Mouse (Mus musculus) kidney, postnatal 14 days (tissue): ENCODE measurements around the gene Spg21.
A peak's percentile ranks its signal among the peaks of the same experiment; 100 is the strongest.

Source experiments
- DNase-seq: peaks from one replicate; pipeline ENCODE4 v3.0.0; 2022; ENCODE audit warnings: mixed read lengths

Spg21 gene

GRCm38 (mm10) chr9:65480071-65480470, 19.3 kb downstream of the Spg21 start:
- DNase-seq: no peak

- no peak for DNase-seq
These were observed 30.7 kb downstream of the Spg21 start for GRCm38 (mm10) chr9:65491476-65491875.

- no peak for DNase-seq
These were observed 31.6 kb downstream of the Spg21 start for GRCm38 (mm10) chr9:65492351-65492750.

- DNase-seq: no peak
These were observed 32.1 kb downstream of the Spg21 start for GRCm38 (mm10) chr9:65492851-65493250.

- DNase-seq: peak; percentile 29
These were observed 41.4 kb downstream of the Spg21 start for GRCm38 (mm10) chr9:65502146-65502545.

GRCm38 (mm10) chr9:65502721-65503505, 42.2 kb downstream of the Spg21 start:
- DNase-seq: no peak

- no peak for DNase-seq
These were observed 47.7 kb downstream of the Spg21 start for GRCm38 (mm10) chr9:65508449-65508848.

GRCm38 (mm10) chr9:65512520-65512919, 51.8 kb downstream of the Spg21 start:
- DNase-seq: no peak

- no peak for DNase-seq
These were observed 53.7 kb downstream of the Spg21 start for GRCm38 (mm10) chr9:65514431-65514830.

GRCm38 (mm10) chr9:65514851-65515261, 54.1 kb downstream of the Spg21 start:
- no peak for DNase-seq

GRCm38 (mm10) chr9:65519807-65520504, 59.2 kb downstream of the Spg21 start, which contains the start of gene Ankdd1a:
Gene Ankdd1a, minus strand, starts transcription at chr9:65520193.
- DNase-seq: peak; percentile 11

- DNase-seq: no peak
These were observed 59.7 kb downstream of the Spg21 start for GRCm38 (mm10) chr9:65520505-65520876.

GRCm38 (mm10) chr9:65523611-65524364, 63.0 kb downstream of the Spg21 start:
- DNase-seq: peak; percentile 89

- DNase-seq: no peak
These were observed 64.9 kb downstream of the Spg21 start for GRCm38 (mm10) chr9:65525445-65526195.

- DNase-seq: no peak
These were observed 67.8 kb downstream of the Spg21 start for GRCm38 (mm10) chr9:65528417-65529038.

- DNase-seq: no peak
These were observed 68.9 kb downstream of the Spg21 start for GRCm38 (mm10) chr9:65529659-65530058.

GRCm38 (mm10) chr9:65531283-65531682, 70.5 kb downstream of the Spg21 start:
- no peak for DNase-seq

- no peak for DNase-seq
These were observed 72.2 kb downstream of the Spg21 start for GRCm38 (mm10) chr9:65532986-65533385.

- DNase-seq: no peak
These were observed 73.4 kb downstream of the Spg21 start for GRCm38 (mm10) chr9:65534111-65534510.

- no peak for DNase-seq
These were observed 74.5 kb downstream of the Spg21 start for GRCm38 (mm10) chr9:65535191-65535722.

- no peak for DNase-seq
These were observed 75.2 kb downstream of the Spg21 start for GRCm38 (mm10) chr9:65535789-65536469.
